Mouse (Mus musculus): ENCODE measurements around the gene Exosc2.

GRCm38 (mm10) chr2:31730640-31731039 is 60.1 kb downstream of the Exosc2 start:
- TF ChIP-seq CTCF (IDR thresholded peaks at IDR 0.05; ENCODE audit: extremely low read depth, insufficient read depth, low read length) (no peak), POLR2A (IDR thresholded peaks at IDR 0.05; ENCODE audit: extremely low read depth, insufficient read depth, low read length) (no peak)

Measured in cortical plate, adult 2 months (tissue).